Mouse (Mus musculus): ENCODE results near the gene Prpf38a. TPM values are rescaled to one million over a fixed set of nuclear protein-coding genes. Genes with fewer than 3 reads are reported as not detected.

Prpf38a gene
- 111 and 112 TPM in 2 replicates for polyA plus RNA-seq (2016; fragmentation: Nextera tagmentation; extraction: Ambion mirVana)

DNA sequence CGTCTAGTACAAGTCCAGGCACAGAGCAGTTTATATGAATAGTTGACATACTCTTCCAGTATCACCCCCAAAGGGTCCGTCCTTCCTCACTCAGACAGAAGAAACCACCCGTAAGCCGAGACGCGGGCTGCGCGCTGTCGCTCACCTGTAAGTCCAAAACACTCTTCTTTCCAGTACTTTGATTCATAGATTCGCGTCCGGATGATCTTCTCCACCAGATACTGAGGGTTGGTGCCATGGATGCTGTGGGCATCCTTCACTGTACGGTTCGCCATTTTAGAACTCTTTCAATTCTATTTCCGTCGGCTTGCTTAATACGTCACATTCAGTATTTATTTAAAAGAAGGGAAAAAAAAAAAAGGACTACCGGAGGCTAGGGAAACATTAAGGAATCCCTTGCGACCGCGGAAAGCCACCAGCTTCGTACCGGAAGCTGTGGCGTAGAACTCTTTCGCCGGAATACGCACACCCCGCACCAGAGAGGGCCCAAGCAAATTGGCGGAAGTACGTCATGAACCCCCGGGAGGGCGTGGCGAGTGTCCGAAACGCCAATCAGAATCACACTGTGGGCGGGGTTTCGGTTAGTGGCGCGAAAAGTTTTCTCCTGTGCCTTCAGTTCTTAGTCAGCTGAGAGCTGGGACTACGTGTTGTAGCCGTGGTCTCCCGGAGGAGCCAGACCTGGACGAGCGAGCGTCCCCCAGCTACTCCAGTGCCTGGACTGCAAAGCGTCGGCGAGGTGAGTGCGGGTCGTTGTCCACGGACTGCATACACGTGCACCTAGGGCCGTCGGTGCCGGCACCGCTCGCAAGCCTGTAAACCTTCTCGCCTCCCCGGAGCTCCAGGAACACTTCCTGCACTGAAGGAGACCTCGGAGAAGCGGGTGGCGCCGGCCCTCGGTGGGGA lies at the start of gene Prpf38a, which contains the start of gene Orc1:
Gene Prpf38a, minus strand, starts transcription at position 497 of the 903 bp plus-strand sequence.
Gene Orc1, plus strand, starts transcription at position 584 of the 903 bp plus-strand sequence.
- no peaks in the 10 kb centered on the region for H3K9me3 ChIP-seq

DNA sequence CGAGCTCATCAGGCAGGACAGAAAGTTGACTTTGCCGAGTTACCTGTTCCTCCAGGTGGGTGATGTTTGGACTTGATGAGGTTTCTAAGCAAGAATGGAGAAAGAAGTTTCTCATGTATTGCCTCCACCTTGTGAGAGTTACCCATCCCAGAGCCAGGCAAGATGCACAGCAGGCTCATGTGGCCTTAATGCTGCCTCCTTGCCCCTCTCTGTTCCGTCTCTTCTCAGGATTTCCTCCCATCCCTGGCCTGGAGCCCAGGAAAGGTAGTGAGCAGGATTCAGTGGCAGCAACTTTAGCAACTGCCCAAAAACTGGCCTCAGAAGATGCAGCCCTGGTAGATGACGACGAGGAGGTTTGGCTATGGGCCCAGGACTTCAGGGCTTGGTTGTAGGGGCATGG lies 47.9 kb upstream of the Prpf38a start:
- Histone ChIP-seq H3K9ac (replicated peaks) (no peak overlapping the region), H3K9me3 (no peaks in the 10 kb centered on the region), H3K4me2 (no peak overlapping the region), H3K4me3 (replicated peaks) (no peak overlapping the region), H3K27me3 (no peaks in the 10 kb centered on the region), H3K27ac (no peak overlapping the region), H3K36me3 (peaks cover 87% of the 10 kb centered on the region), H3K4me1 (replicated peaks) (no peaks in the 10 kb centered on the region)
- ATAC-seq (ENCODE audit: insufficient number of reproducible peaks, insufficient read depth, low FRiP score, low TSS enrichment, low read depth) = no peak
- WGBS = 93% methylated on average over 5 of the region's 5 CpGs

More for the DNA sequence above, at the start of gene Prpf38a, which contains the start of gene Orc1:
- WGBS = under 1% methylated on average over 64 of the region's 64 CpGs
- Histone ChIP-seq H3K27me3 (no peaks in the 10 kb centered on the region), H3K4me1 (replicated peaks) (peaks cover 21% of the 10 kb centered on the region), H3K27ac (peak within 1 kb of the TSS; percentile 82), H3K36me3 (peaks cover 28% of the 10 kb centered on the region), H3K4me3 (replicated peaks) (peak within 1 kb of the TSS; percentile 78), H3K4me2 (peak within 1 kb of the TSS; percentile 86), H3K9ac (replicated peaks) (peak within 1 kb of the TSS; percentile 77)
- ATAC-seq (ENCODE audit: insufficient number of reproducible peaks, insufficient read depth, low FRiP score, low TSS enrichment, low read depth) = peak; percentile 98

DNA sequence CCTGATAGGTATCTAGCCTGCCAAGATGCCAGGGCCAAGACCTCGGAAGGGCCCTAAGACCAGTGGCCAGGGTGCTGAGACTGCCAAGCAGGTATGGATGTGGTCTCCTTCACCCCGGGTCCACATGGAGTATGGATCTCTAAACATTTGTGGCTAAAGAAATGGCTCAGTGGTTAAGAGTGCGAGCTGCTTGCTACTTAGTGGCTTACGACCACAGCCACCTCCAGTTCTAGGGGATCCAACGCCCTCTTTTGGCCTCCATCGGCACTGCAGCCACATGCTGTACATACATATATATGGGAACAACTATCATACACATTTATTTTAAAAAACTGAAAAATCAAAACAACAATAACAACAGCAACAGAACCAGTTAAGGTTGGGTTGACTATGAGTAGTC lies 42.4 kb upstream of the Prpf38a start:
- peaks cover 14% of the 10 kb centered on the region for H3K4me1 ChIP-seq (replicated peaks)
- no peak overlapping the region for H3K27ac ChIP-seq
- ATAC-seq (ENCODE audit: insufficient number of reproducible peaks, insufficient read depth, low FRiP score, low TSS enrichment, low read depth) = no peak
- H3K9ac ChIP-seq (replicated peaks) = no peak overlapping the region
- H3K4me3 ChIP-seq (replicated peaks) = no peak overlapping the region
- no peaks in the 10 kb centered on the region for H3K27me3 ChIP-seq
- WGBS = 92% methylated on average over 6 of the region's 6 CpGs
- no peak overlapping the region for H3K4me2 ChIP-seq
- H3K36me3 ChIP-seq = peaks cover 39% of the 10 kb centered on the region
- H3K9me3 ChIP-seq = no peaks in the 10 kb centered on the region

DNA sequence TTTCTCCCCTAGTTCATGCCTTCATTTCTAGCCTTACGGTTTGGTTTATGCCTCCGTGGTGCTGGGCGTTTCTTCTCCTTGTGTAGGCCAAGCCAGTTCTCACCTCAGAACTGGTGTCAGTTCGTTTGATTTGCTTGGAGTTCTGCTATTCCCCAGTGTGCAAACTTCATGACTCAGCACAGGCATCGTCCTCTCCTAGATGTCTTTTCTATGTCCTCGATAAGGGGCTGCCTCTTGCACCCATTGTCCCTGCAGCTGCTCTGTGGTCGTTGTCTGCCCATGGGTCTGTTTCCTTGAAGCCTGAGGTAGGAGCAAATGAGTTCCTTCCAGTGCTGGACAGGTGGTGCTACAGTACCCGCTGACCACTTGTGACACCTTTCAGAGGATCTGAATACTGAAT lies 41.4 kb upstream of the Prpf38a start:
- H3K4me3 ChIP-seq (replicated peaks) = peak overlapping the region; percentile 81
- H3K36me3 ChIP-seq = peaks cover 39% of the 10 kb centered on the region
- peak overlapping the region; percentile 80 for H3K4me2 ChIP-seq
- no peaks in the 10 kb centered on the region for H3K9me3 ChIP-seq
- WGBS = 23% methylated on average over 8 of the region's 8 CpGs
- H3K9ac ChIP-seq (replicated peaks) = peak overlapping the region; percentile 88
- peak overlapping the region; percentile 93 for H3K27ac ChIP-seq
- peaks cover 14% of the 10 kb centered on the region for H3K4me1 ChIP-seq (replicated peaks)
- no peak for ATAC-seq (ENCODE audit: insufficient number of reproducible peaks, insufficient read depth, low FRiP score, low TSS enrichment, low read depth)
- H3K27me3 ChIP-seq = no peaks in the 10 kb centered on the region

DNA sequence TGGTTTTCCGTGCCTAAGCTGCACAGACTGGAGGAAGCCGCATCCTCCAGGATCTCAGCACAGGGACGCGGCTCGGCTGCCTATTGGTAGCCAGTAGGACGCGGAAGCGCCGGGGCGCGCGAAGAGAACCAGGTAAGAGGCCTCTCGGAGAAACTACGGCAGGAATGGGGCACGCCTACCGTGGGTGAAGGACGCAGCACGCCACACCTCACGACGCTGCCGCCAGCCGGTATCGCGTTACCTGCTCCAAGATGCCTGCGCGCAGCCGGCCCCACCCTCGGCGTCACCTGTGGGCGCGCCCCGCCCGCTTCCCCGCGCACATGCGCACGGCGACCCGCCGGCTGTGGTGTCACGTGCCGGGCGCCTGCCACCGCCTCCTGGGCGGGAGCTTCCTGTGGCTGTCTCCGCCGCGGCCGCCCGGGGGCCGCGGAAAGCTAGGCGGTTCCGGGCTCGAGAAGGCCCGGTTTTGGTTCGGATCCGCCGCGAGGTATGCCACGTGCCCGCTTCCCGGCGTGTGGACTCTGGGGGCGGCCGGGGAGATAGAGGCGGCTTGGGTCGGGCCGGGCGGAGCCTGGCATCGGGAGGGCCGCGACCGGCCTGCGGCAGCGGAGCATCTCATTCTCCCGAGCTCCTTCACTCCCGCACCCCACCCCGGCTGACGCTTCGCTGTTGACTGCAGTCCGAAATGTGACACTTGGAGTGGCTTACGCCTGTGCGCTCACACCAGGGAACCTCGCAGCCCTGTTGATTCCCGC lies 40.6 kb upstream of the Prpf38a start, which contains the start of gene Cc2d1b:
Gene Cc2d1b, plus strand, starts transcription at position 354 of the 755 bp plus-strand sequence.
- under 1% methylated on average over 86 of the region's 86 CpGs for WGBS
- Histone ChIP-seq H3K4me3 (replicated peaks) (peak within 1 kb of the TSS; percentile 81), H3K4me2 (peak within 1 kb of the TSS; percentile 80), H3K36me3 (peaks cover 38% of the 10 kb centered on the region), H3K9me3 (no peaks in the 10 kb centered on the region), H3K27ac (peak within 1 kb of the TSS; percentile 93), H3K9ac (replicated peaks) (peak within 1 kb of the TSS; percentile 88), H3K27me3 (no peaks in the 10 kb centered on the region), H3K4me1 (replicated peaks) (peaks cover 14% of the 10 kb centered on the region)
- peak; percentile 92 for ATAC-seq (ENCODE audit: insufficient number of reproducible peaks, insufficient read depth, low FRiP score, low TSS enrichment, low read depth)

DNA sequence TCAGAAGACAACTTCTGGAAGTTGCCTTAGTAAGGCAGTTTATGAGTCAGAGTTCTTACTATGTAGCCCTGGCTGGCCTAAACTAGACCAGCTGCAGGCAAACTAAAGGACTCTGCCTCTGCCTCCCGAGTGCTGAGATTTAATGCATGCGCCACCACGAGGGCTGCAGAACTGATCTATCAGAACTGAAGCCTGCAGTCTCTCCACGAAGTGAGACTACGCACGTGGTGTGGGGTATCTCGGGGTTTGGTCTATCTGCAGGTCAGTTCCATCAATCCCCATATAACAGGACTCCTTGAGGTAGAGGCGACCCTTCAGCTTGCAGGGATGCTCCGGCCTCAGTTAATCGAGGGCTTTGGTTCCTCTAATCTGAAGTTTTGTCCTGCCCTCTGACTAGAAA lies 40.0 kb upstream of the Prpf38a start:
- Histone ChIP-seq H3K27ac (peak overlapping the region; percentile 93), H3K4me3 (replicated peaks) (peak overlapping the region; percentile 81), H3K9me3 (no peaks in the 10 kb centered on the region), H3K4me1 (replicated peaks) (peaks cover 14% of the 10 kb centered on the region), H3K4me2 (peak overlapping the region; percentile 80), H3K27me3 (no peaks in the 10 kb centered on the region), H3K9ac (replicated peaks) (peak overlapping the region; percentile 88), H3K36me3 (peaks cover 37% of the 10 kb centered on the region)
- ATAC-seq (ENCODE audit: insufficient number of reproducible peaks, insufficient read depth, low FRiP score, low TSS enrichment, low read depth) = peak; percentile 56
- WGBS = 1% methylated on average over 10 of the region's 10 CpGs

DNA sequence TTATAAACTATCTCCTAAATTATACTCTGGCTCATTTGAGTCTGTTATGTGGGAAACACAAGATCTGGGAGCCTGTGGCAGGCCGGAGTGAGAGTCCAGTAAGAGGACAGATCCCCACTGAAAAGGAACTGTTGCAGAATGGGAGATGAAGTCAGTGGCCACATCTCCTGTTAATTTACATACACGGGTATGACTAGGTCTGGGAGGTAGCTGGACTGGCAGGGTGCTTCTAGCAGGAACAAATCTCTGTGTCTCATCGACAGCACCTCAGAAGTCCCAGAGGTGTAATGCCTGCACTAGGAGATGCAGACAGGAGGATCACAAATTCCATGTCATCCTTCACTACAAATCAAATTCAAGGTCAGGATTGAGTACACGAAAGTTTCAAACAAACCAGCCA lies 39.5 kb upstream of the Prpf38a start:
- peak overlapping the region; percentile 80 for H3K4me2 ChIP-seq
- peak overlapping the region; percentile 81 for H3K4me3 ChIP-seq (replicated peaks)
- WGBS = 71% methylated on average over 4 of the region's 4 CpGs
- no peaks in the 10 kb centered on the region for H3K9me3 ChIP-seq
- H3K9ac ChIP-seq (replicated peaks) = peak overlapping the region; percentile 88
- peaks cover 35% of the 10 kb centered on the region for H3K36me3 ChIP-seq
- no peak for ATAC-seq (ENCODE audit: insufficient number of reproducible peaks, insufficient read depth, low FRiP score, low TSS enrichment, low read depth)
- peak overlapping the region; percentile 93 for H3K27ac ChIP-seq
- H3K4me1 ChIP-seq (replicated peaks) = peaks cover 14% of the 10 kb centered on the region
- no peaks in the 10 kb centered on the region for H3K27me3 ChIP-seq

DNA sequence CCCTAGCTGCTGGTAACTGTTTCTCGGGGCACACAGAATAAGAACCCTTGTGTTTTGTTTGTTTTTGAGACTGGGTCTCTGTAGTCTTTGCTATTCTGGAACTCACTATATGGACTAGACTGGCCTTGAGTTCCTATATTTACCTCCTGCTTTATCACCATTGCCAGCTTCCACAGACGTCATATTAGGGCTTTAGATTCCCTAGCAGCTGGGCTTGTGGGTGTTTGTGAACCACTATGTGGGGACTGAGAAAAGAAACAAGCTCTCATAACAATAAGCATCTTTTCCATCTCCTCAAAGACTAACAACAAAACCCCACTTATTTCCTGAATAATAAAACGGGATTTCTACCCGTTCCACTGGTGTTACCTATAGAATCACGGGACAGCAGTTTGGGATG lies 31.8 kb upstream of the Prpf38a start:
- H3K4me2 ChIP-seq = no peak overlapping the region
- no peak for ATAC-seq (ENCODE audit: insufficient number of reproducible peaks, insufficient read depth, low FRiP score, low TSS enrichment, low read depth)
- H3K36me3 ChIP-seq = peaks cover 63% of the 10 kb centered on the region
- no peaks in the 10 kb centered on the region for H3K27me3 ChIP-seq
- 89% methylated on average over 5 of the region's 5 CpGs for WGBS
- H3K9ac ChIP-seq (replicated peaks) = no peak overlapping the region
- H3K4me1 ChIP-seq (replicated peaks) = no peaks in the 10 kb centered on the region
- H3K9me3 ChIP-seq = no peaks in the 10 kb centered on the region
- H3K4me3 ChIP-seq (replicated peaks) = no peak overlapping the region
- no peak overlapping the region for H3K27ac ChIP-seq

DNA sequence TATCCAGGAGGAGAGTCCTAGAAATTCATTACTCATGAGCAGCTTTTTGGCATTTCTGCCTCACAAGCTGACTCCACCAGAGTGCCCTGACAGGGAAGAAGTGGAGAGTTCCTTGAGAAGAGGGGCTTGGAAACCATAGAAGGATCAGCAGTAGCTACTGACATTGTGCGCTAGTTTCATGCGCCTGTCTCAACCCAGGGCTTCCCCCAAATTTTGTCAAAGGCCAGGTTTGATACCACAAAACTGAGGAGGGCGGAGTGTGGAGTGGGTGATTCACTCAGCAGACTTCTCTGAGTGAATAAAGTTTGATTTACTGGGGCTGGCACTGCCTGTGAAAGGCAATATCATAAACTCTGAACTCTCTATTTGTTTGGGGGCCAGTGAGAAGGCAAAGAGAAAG lies 29.5 kb upstream of the Prpf38a start:
- no peaks in the 10 kb centered on the region for H3K4me1 ChIP-seq (replicated peaks)
- no peaks in the 10 kb centered on the region for H3K27me3 ChIP-seq
- no peak overlapping the region for H3K27ac ChIP-seq
- H3K9me3 ChIP-seq = no peaks in the 10 kb centered on the region
- no peak overlapping the region for H3K9ac ChIP-seq (replicated peaks)
- no peak overlapping the region for H3K4me3 ChIP-seq (replicated peaks)
- no peak overlapping the region for H3K4me2 ChIP-seq
- 90% methylated on average over 3 of the region's 3 CpGs for WGBS
- peaks cover 67% of the 10 kb centered on the region for H3K36me3 ChIP-seq
- no peak for ATAC-seq (ENCODE audit: insufficient number of reproducible peaks, insufficient read depth, low FRiP score, low TSS enrichment, low read depth)

DNA sequence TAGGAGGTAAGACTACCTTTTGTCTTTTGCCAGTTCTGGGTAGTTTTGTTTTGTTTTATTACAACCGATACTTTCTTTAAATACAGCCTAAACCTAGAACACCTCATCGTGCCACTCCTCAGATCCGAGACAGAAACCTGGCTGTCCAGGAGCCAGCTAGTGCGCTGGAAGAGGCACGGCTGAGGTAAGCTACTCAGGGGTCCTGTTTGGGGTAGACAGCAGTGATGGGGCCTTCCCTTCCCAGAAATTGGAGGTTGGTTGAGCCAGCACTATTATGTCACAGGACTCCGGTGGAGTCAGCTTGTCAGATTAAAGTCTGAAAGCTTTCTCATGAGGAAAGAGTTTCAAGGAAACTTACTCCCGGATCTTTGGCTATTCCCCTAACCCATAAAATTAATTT lies 22.7 kb upstream of the Prpf38a start:
- Histone ChIP-seq H3K4me2 (no peak overlapping the region), H3K36me3 (peaks cover 83% of the 10 kb centered on the region), H3K4me3 (replicated peaks) (no peak overlapping the region), H3K4me1 (replicated peaks) (no peaks in the 10 kb centered on the region), H3K9ac (replicated peaks) (no peak overlapping the region), H3K9me3 (peaks cover 8% of the 10 kb centered on the region; the same call in 1 of the 2 replicates), H3K27me3 (no peaks in the 10 kb centered on the region), H3K27ac (no peak overlapping the region)
- ATAC-seq (ENCODE audit: insufficient number of reproducible peaks, insufficient read depth, low FRiP score, low TSS enrichment, low read depth) = no peak
- 96% methylated on average over 7 of the region's 7 CpGs for WGBS

DNA sequence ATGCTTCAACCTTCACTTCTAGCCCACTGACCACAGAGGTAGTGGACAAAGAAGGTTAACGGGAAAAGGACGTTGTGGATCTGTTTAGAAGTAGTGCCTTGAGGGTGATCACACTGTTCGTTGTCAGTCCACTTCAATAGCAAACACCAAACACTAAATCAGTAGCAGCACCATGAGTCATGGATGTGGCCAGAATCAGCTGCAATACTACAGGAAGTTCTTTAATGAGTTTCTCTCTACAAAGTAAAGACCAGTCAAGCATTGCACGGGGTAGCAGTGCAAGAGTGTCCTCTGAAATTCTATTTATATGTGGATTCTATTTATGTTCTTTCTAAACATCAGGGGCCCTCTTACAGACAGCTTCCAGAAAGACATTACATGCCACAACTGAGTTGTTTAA lies 19.2 kb upstream of the Prpf38a start:
- Histone ChIP-seq H3K27me3 (no peaks in the 10 kb centered on the region), H3K4me1 (replicated peaks) (no peaks in the 10 kb centered on the region), H3K4me2 (no peak overlapping the region), H3K27ac (no peak overlapping the region), H3K9me3 (peaks cover 6% of the 10 kb centered on the region; the same call in 1 of the 2 replicates), H3K36me3 (peaks cover 73% of the 10 kb centered on the region), H3K4me3 (replicated peaks) (no peak overlapping the region), H3K9ac (replicated peaks) (no peak overlapping the region)
- ATAC-seq (ENCODE audit: insufficient number of reproducible peaks, insufficient read depth, low FRiP score, low TSS enrichment, low read depth) = no peak
- 89% methylated on average over 4 of the region's 4 CpGs for WGBS

All from limb, embryonic 12.5 days (tissue).